Comparison of ENCODE assay signal across 27 mouse cellular contexts in the genomic region with DNA sequence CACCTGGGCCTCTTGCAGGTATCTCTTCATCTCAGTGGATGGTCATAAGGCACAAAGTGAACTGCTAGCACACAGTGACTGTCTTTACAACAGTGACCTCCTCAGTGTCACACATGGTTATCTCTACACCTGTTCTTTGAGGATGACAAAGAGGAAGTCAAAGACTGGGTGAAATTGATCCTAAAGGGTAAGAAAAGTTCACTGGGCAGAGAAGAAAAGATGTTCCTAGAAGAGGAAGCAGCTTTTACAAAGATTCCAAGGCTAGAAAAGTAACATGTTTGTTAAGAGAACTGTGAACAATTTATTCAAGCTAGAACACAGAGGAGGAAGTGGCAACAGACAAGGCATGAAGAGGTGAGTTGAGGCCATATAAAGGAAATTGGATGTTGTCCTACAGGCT. TPM values are rescaled to one million over a fixed set of nuclear protein-coding genes. Genes with fewer than 3 reads are reported as not detected.
DNase-seq lines count a peak whose midpoint lies in the region; ATAC-seq and TF ChIP-seq lines count a peak whose summit lies in the region.
"Had no signal": no experiment of that assay in that cellular context is flagged by ENCODE, and none has a peak within 500 bp of the region (broad histone marks: within the 10 kb centered on the region; RNA-seq: fewer than 3 reads in every experiment).

No protein-coding gene starts in this region.

- no peak overlapping the region for H3K9ac ChIP-seq in liver, adult 2 months (ENCODE audit: low read depth, low read length)
- no peak overlapping the region for H3K9ac ChIP-seq in liver, postnatal 0 days (replicated peaks)
- H3K9ac ChIP-seq: embryonic facial prominence, embryonic 15.5 days; heart, embryonic 12.5 days; hindbrain, embryonic 14.5 days had no signal

- no peak overlapping the region for H3K4me3 ChIP-seq in liver, adult 2 months (ENCODE audit: insufficient read depth, low read depth, low read length)
- H3K4me3 ChIP-seq in liver, postnatal 0 days (ENCODE audit: low read depth, low read length), result no peak overlapping the region
- H3K4me3 ChIP-seq: embryonic facial prominence, embryonic 15.5 days; erythroblast, embryonic 14.5 days; forebrain, embryonic 10.5 days; gastrocnemius, adult 2 months; heart, embryonic 12.5 days; hindbrain, embryonic 10.5 days had no signal

- no peak for TF ChIP-seq CTCF in liver, adult 2 months (IDR thresholded peaks at IDR 0.05; ENCODE audit: low read depth, low read length)
- TF ChIP-seq CTCF in liver, postnatal 0 days (IDR thresholded peaks at IDR 0.05; ENCODE audit: low read depth), result no peak

- H3K27ac ChIP-seq in liver, adult 2 months (replicated peaks; ENCODE audit: insufficient read depth, low read depth, low read length), result peak overlapping the region; percentile 32; the same call in 1 of the 2 replicates
- no peak overlapping the region for H3K27ac ChIP-seq in liver, postnatal 0 days (ENCODE audit: low read depth)
- H3K27ac ChIP-seq: embryonic facial prominence, embryonic 15.5 days; forebrain, embryonic 10.5 days; gastrocnemius, adult 2 months; hindbrain, embryonic 10.5 days; hindbrain, embryonic 14.5 days had no signal

- no peak for TF ChIP-seq POLR2A in liver, adult 2 months (IDR thresholded peaks at IDR 0.05; ENCODE audit: extremely low read depth, insufficient read depth, low read length)

- H3K9me3 ChIP-seq in liver, postnatal 0 days (ENCODE audit: low read length), result no peaks in the 10 kb centered on the region
- H3K9me3 ChIP-seq: embryonic facial prominence, embryonic 15.5 days; forebrain, embryonic 10.5 days; heart, embryonic 12.5 days; hindbrain, embryonic 10.5 days had no signal

- TF ChIP-seq EP300 in liver, postnatal 0 days (IDR thresholded peaks at IDR 0.05; ENCODE audit: low read depth), result no peak

- H3K36me3 ChIP-seq in liver, adult 2 months (ENCODE audit: control insufficient read depth, insufficient read depth, low read length), result peaks cover 5% of the 10 kb centered on the region
- H3K36me3 ChIP-seq in liver, postnatal 0 days (replicated peaks; ENCODE audit: insufficient read depth, low read length), result 0 out of 2 replicates have a peak, but pooled peaks cover 6% of the 10 kb centered on the region
- H3K36me3 ChIP-seq: embryonic facial prominence, embryonic 15.5 days had no signal

- no peaks in the 10 kb centered on the region for H3K27me3 ChIP-seq in liver, adult 2 months (ENCODE audit: control insufficient read depth, insufficient read depth, low read length)
- H3K27me3 ChIP-seq in liver, postnatal 0 days (ENCODE audit: insufficient read depth, low read length), result no peaks in the 10 kb centered on the region
- H3K27me3 ChIP-seq: embryonic facial prominence, embryonic 15.5 days; heart, embryonic 12.5 days had no signal

- H3K79me2 ChIP-seq in liver, adult 2 months (ENCODE audit: control insufficient read depth, insufficient read depth, low read length), result peaks cover 5% of the 10 kb centered on the region; the same call in 1 of the 2 replicates

- H3K4me1 ChIP-seq in liver, adult 2 months (ENCODE audit: control insufficient read depth, insufficient read depth, low read length), result peaks cover 9% of the 10 kb centered on the region
- peaks cover 30% of the 10 kb centered on the region for H3K4me1 ChIP-seq in liver, postnatal 0 days (ENCODE audit: insufficient read depth)

- no peak for DNase-seq in liver, adult 2 months (ENCODE audit: extremely low read depth, low read depth, low spot score)
- no peak for DNase-seq in liver, postnatal 0 days
- peak; percentile 36 for DNase-seq in MEL-GATA-1-ER (ENCODE audit: extremely low read depth, low read depth)
- DNase-seq in naive thymus-derived CD4-positive, alpha-beta T cell, adult 2 months (ENCODE audit: low read depth), result peak; percentile 8
- DNase-seq in thymus, adult 18-20 months, result no peak
- no peak for DNase-seq in thymus, postnatal 4 days
- no peak for DNase-seq in urinary bladder, postnatal 25 days (ENCODE audit: low spot score)
- DNase-seq: adrenal gland, postnatal 10 days; cerebellum, adult 11-12 months; cerebellum, postnatal 14 days; embryo, embryonic 11 days; gastrocnemius, adult 2 months; gastrocnemius, postnatal 25 days had no signal

- ATAC-seq in liver, postnatal 0 days, result no peak
- ATAC-seq: forebrain, embryonic 14.5 days had no signal

- H3K4me2 ChIP-seq in liver, postnatal 0 days (ENCODE audit: low read depth, low read length), result no peak overlapping the region
- H3K4me2 ChIP-seq: embryonic facial prominence, embryonic 15.5 days; heart, embryonic 12.5 days; hindbrain, embryonic 14.5 days had no signal

RNA-seq across cellular contexts. Expression of gene Fam160a2, which starts 3.7 kb away (rescaled TPM):
- 4.5 and 7.7 TPM in 2 replicates for total RNA-seq in liver, adult 2 months (2014; rRNA removed)
- polyA plus RNA-seq in liver, adult 2 months (2012; rRNA removed), result 16.3 and 26.8 TPM in 2 replicates
- 10.3 and 11.1 TPM in 2 replicates for polyA plus RNA-seq in liver, postnatal 0 days (2015; fragmentation: Nextera tagmentation; extraction: Ambion mirVana)

RNA-seq across cellular contexts. Expression of gene Cnga4, which starts 8.2 kb away (rescaled TPM):
- not detected in 2 replicates for total RNA-seq in liver, adult 2 months (2014; rRNA removed)
- polyA plus RNA-seq in liver, adult 2 months (2012; rRNA removed), result 0.04 TPM in 2 replicates
- not detected in 2 replicates for polyA plus RNA-seq in liver, postnatal 0 days (2015; fragmentation: Nextera tagmentation; extraction: Ambion mirVana)
- total RNA-seq: adrenal gland, postnatal 10 days; common myeloid progenitor, adult 5-6 weeks; gastrocnemius, adult 2 months; gastrocnemius, postnatal 25 days; granulocyte monocyte progenitor cell, adult 5-6 weeks; heart, adult 8-10 months; heart, postnatal 25 days had no signal
- polyA plus RNA-seq: embryonic facial prominence, embryonic 11.5 days; erythroblast, embryonic 14.5 days; forebrain, embryonic 14.5 days; heart, embryonic 12.5 days; hindbrain, embryonic 14.5 days had no signal

RNA-seq across cellular contexts. Expression of gene Gm5901, which starts 21.3 kb away (rescaled TPM):
- not detected in 2 replicates for total RNA-seq in liver, adult 2 months (2014; rRNA removed)
- polyA plus RNA-seq in liver, adult 2 months (2012; rRNA removed), result 0.07 TPM in 1 of 2 replicates, not detected in the other
- polyA plus RNA-seq in liver, postnatal 0 days (2015; fragmentation: Nextera tagmentation; extraction: Ambion mirVana), result not detected in 2 replicates
- total RNA-seq: adrenal gland, postnatal 10 days; common myeloid progenitor, adult 5-6 weeks; gastrocnemius, adult 2 months; gastrocnemius, postnatal 25 days; granulocyte monocyte progenitor cell, adult 5-6 weeks; heart, adult 8-10 months; heart, postnatal 25 days had no signal
- polyA plus RNA-seq: embryonic facial prominence, embryonic 11.5 days; embryonic facial prominence, embryonic 15.5 days; erythroblast, embryonic 14.5 days; forebrain, embryonic 10.5 days; forebrain, embryonic 14.5 days; heart, embryonic 12.5 days; heart, embryonic 16.5 days; hindbrain, embryonic 10.5 days; hindbrain, embryonic 14.5 days had no signal

RNA-seq across cellular contexts. Expression of gene Olfr692, which starts 28.1 kb away (rescaled TPM):
- total RNA-seq in liver, adult 2 months (2014; rRNA removed), result not detected in 2 replicates
- not detected in 2 replicates for polyA plus RNA-seq in liver, adult 2 months (2012; rRNA removed)
- polyA plus RNA-seq in liver, postnatal 0 days (2015; fragmentation: Nextera tagmentation; extraction: Ambion mirVana), result not detected in 2 replicates
- total RNA-seq: adrenal gland, postnatal 10 days; common myeloid progenitor, adult 5-6 weeks; ES-E14; gastrocnemius, adult 2 months; gastrocnemius, postnatal 25 days; granulocyte monocyte progenitor cell, adult 5-6 weeks; heart, adult 8-10 months; heart, postnatal 25 days had no signal
- polyA plus RNA-seq: embryonic facial prominence, embryonic 11.5 days; erythroblast, embryonic 14.5 days; forebrain, embryonic 10.5 days; forebrain, embryonic 14.5 days; heart, embryonic 12.5 days; heart, embryonic 16.5 days; hindbrain, embryonic 10.5 days; hindbrain, embryonic 14.5 days had no signal

RNA-seq across cellular contexts. Expression of gene Cckbr, which starts 29.4 kb away (rescaled TPM):
- total RNA-seq in liver, adult 2 months (2014; rRNA removed), result not detected in 2 replicates
- not detected in 2 replicates for polyA plus RNA-seq in liver, adult 2 months (2012; rRNA removed)
- polyA plus RNA-seq in liver, postnatal 0 days (2015; fragmentation: Nextera tagmentation; extraction: Ambion mirVana), result not detected in 2 replicates
- total RNA-seq: common myeloid progenitor, adult 5-6 weeks; gastrocnemius, adult 2 months; gastrocnemius, postnatal 25 days; granulocyte monocyte progenitor cell, adult 5-6 weeks; heart, adult 8-10 months; heart, postnatal 25 days had no signal
- polyA plus RNA-seq: erythroblast, embryonic 14.5 days; heart, embryonic 12.5 days; heart, embryonic 16.5 days had no signal

Comparison
In these comparisons a context has a peak if more than half of its experiments do, and no peak if none do; other contexts are left out.
1. DNase-seq: peak in MEL-GATA-1-ER (single experiment) and naive thymus-derived CD4-positive, alpha-beta T cell, adult 2 months (single experiment); none in liver, adult 2 months (single experiment), liver, postnatal 0 days (single experiment), thymus, adult 18-20 months (0 of 2), thymus, postnatal 4 days (single experiment) and urinary bladder, postnatal 25 days (single experiment).